Mouse (Mus musculus) 3134 (cell line): ENCODE measurements at regions not wholly inside any gene's neighbourhood (a gene's known extent, or its start where the extent isn't known, plus 50 kb on each side); places are given as distances from the start of the nearest gene placed in this dataset.
A peak's percentile ranks its signal among the peaks of the same experiment; 100 is the strongest.

Experiments used
- DNase-seq: peaks from one replicate; pipeline ENCODE4 v3.0.0-alpha.2; 2011; ENCODE audit warnings: low spot score; ENCODE audit not compliant: insufficient read length; ENCODE audit errors: extremely low read depth

- DNase-seq: no peak
Observed at GRCm38 (mm10) chr6:98767858-98768336, 425.3 kb upstream of the Gm765 start.

GRCm38 (mm10) chr6:98754487-98754886 lies 411.9 kb upstream of the Gm765 start:
- no peak for DNase-seq

GRCm38 (mm10) chr6:98748618-98749017 lies 406.1 kb upstream of the Gm765 start:
- no peak for DNase-seq

GRCm38 (mm10) chr6:98746976-98747375 lies 404.4 kb upstream of the Gm765 start:
- peak; percentile 25 for DNase-seq

GRCm38 (mm10) chr6:98740447-98740846 lies 397.9 kb upstream of the Gm765 start:
- no peak for DNase-seq

GRCm38 (mm10) chr6:98731010-98731530 lies 388.5 kb upstream of the Gm765 start:
- DNase-seq: no peak

- DNase-seq: no peak
Observed at GRCm38 (mm10) chr6:98726605-98727144, 384.1 kb upstream of the Gm765 start.

- no peak for DNase-seq
Observed at GRCm38 (mm10) chr6:98704887-98705622, 362.5 kb upstream of the Gm765 start.

- DNase-seq: no peak
Observed at GRCm38 (mm10) chr6:98697571-98697970, 355.0 kb upstream of the Gm765 start.

- no peak for DNase-seq
Observed at GRCm38 (mm10) chr6:98693411-98693810, 350.9 kb upstream of the Gm765 start.

- no peak for DNase-seq
Observed at GRCm38 (mm10) chr6:98690133-98690532, 347.6 kb upstream of the Gm765 start.

GRCm38 (mm10) chr6:98689395-98689794 lies 346.8 kb upstream of the Gm765 start:
- DNase-seq: no peak

- no peak for DNase-seq
Observed at GRCm38 (mm10) chr6:98688624-98689023, 346.1 kb upstream of the Gm765 start.

GRCm38 (mm10) chr6:98666388-98666989 lies 323.9 kb upstream of the Gm765 start:
- DNase-seq: no peak

- DNase-seq: no peak
Observed at GRCm38 (mm10) chr6:98651827-98652226, 309.3 kb upstream of the Gm765 start.

GRCm38 (mm10) chr6:98651315-98651714 lies 308.8 kb upstream of the Gm765 start:
- no peak for DNase-seq

- DNase-seq: peak; percentile 7
Observed at GRCm38 (mm10) chr6:98640316-98640715, 297.8 kb upstream of the Gm765 start.

GRCm38 (mm10) chr6:98635816-98636215 lies 293.3 kb upstream of the Gm765 start:
- DNase-seq: no peak

GRCm38 (mm10) chr6:98632278-98633063 lies 289.9 kb upstream of the Gm765 start:
- DNase-seq: no peak

GRCm38 (mm10) chr6:98631269-98631668 lies 288.7 kb upstream of the Gm765 start:
- DNase-seq: no peak

GRCm38 (mm10) chr6:98629646-98630045 lies 287.1 kb upstream of the Gm765 start:
- no peak for DNase-seq
